Mouse (Mus musculus) heart, adult 18-20 months (tissue): ENCODE data around the gene Foxb2. TPM values are rescaled to one million over a fixed set of nuclear protein-coding genes. Genes with fewer than 3 reads are reported as not detected.

Experiments
- total RNA-seq, 2 experiments: library from RNA; stranded (reverse); gene quantifications; 2 replicates each; pipeline ENCODE4 v1.2.3; 2021

Gene Foxb2
- total RNA-seq, 2 experiments from 2014 or later = not detected

Other genes with a start within 250 kb of the Foxb2 start
- 10 to 100 TPM; 35.2 to 36.0 TPM for gene Vps13a, start 92.9 kb downstream of the Foxb2 start, total RNA-seq
- 10 to 100 TPM; 63.5 to 65.9 TPM for gene Prune2, start 82.3 kb upstream of the Foxb2 start, total RNA-seq